Mouse (Mus musculus): Measurements from ENCODE around the gene Egfl6.

Egfl6 gene

DNA sequence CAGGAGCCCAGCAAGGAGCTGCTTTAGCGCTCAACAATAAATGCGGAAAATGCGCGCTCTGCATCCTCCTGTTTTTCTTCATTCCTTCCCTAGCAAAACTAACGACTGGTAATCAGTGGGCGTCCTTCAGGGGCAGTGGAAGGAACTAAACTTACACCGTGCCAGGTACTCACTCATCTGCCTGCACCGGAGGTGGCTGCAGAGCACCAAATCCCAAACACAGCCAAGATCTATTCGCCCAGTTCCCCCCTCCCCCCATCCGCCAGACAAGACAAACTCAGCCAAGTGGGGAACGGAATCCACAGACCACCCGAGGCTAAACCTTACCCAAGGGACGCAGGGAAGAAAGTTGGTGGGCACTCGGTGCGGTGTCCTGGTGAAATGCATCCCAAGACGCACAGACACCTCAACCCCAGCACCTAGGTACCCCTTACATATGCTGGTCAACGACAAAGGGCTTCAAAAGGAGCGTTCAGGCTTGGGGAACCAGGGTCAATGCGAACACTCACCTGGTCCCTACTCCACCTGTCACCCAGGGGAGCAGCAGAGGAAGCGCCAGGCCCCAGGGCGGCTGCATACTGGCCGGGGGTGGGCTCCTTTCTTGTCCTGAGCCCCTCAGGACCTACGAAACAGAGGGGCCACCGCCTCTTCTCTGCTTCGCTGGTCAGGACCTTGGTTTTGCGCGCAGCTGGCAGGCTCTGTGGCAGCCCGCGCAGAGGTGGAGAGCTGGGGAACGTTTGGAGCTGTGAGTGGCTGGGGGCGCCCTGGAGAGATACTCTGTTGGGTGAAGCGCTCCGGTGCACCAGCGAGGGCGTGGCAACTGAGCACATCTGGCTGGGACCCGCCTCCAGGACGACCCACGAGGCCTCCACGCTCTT, at the start of gene Egfl6:
TSS of gene Egfl6 (minus strand) at position 774 of the 878 bp plus-strand sequence.
- DNase-seq (ENCODE audit: extremely low spot score, low read depth, low spot score): no peak

DNA sequence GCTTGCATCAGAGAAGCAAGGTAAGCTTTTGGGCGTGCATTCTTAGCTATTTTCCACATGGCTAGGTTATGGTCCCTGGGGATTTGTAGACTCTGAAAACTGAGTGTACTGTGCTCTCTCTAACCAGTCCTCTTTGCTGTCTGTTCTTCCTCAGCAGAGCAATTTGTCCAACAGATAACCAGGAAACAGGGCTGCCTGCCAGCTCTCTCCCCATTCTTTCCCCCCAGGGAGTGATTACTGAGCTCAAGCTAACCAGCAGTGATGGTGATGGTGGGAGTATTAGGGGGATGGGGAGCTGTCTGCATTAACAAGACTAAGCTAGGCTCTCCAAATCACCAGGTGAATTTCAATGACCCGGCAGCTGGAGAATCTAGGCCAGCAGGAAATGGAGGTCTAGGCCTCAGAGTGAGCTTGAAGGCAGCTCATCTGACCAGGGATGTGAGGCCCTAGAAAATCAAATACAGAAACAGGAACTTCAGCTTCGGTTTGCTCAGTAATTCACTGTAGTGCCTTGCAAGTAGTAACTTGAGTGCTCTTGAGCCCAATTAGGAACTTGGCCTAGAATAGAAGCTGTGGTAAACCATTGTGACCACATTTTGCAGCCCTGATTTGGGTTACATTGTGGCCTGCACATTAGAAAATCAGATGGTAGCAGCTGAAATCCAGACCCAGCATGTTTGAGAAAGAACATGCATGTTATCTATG, 41.5 kb upstream of the Egfl6 start:
- DNase-seq (ENCODE audit: extremely low spot score, low read depth, low spot score): no peak

DNA sequence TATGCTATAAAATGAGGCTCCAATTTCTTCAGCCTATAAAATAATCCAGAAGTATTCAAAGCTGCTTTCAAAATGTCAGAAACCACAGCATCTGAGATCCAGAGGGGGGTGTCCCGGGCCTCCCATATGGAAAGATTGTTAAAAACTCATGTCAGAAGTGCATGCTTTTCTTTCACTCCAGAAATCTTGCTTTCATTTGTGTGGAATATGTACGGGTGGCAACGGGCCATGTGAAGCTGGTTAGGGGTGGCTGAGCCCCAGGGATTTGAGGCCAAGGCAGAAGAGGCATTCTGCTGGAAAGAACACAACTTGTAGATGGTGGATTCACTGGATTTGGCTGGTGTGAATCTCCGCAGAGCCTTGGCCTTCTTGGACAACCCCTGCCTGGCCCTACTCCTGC, 40.7 kb upstream of the Egfl6 start:
- DNase-seq (ENCODE audit: extremely low spot score, low read depth, low spot score): no peak

DNA sequence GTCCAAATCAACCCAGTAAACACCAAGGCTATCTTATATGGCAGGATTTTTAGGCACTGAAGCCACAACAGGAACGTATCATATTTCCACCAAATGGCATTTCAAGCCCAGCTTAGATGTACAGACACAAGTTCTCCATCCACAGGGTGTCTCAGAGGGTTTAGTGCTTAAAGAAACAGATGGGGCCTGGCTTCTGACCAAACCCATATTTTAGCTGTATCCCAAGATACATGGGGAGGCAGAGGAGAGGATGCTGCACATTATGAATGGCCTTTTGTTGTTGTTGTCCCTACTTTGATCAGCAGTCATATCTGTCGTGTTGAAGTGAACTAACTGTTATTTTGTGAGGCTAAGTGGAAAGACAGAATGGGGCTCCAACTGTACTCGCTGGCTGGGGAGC, 37.7 kb upstream of the Egfl6 start:
- no peak for DNase-seq (ENCODE audit: extremely low spot score, low read depth, low spot score)

DNA sequence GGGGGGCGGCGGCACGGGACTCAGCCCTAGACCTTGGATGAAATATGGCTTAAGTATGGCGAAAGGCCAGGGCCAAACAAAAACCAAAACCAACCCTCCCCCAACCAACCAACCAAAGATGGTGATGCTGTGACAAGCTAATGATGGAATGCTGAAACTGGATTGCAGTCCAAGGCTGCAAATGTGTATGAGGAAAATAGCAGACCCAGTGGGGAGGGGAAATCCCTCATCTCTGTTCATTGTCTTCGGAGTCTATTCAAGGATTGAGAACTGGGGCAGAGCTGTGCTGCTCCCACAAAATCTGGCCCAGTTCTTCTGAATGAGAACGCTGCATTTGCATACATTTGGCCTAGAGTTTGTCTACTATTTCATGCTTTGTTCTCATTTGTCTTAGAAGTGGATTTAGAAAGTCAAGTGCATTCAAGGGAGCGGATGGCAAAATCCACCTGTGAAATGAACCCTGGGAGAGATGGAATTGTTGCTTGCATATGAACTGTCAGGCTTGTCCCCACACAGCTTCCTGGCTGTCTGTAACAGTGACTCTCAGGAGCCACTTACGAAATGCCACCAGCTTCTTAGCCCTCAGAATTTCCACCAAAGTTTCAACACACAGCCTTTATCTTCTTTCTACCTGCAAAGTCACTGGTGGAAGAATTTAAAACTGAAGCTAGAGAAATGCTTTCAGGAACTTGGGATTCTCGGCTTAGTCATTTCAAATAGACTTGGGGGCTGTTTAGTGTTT, 36.2 kb upstream of the Egfl6 start:
- no peak for DNase-seq (ENCODE audit: extremely low spot score, low read depth, low spot score)

DNA sequence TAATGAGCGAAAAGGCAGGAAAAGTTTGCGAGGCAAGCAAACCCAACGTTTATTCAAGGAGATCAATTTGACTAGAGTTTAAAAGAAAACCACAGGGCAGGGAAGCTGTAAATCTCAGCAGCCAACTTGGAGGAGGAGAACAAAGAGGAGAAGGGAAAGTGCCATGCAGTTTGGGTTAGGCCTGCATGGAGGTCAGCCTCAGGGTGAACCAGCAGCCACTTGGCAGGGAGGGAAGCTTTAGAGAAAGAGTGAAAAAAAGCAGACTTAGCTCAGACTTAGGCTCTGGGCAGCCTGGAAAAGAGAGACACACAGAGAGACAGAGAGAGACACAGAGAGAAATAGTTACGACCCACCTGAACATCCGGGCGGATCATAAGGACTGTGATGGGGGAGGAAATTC, 35.4 kb upstream of the Egfl6 start:
- DNase-seq (ENCODE audit: extremely low spot score, low read depth, low spot score): no peak

DNA sequence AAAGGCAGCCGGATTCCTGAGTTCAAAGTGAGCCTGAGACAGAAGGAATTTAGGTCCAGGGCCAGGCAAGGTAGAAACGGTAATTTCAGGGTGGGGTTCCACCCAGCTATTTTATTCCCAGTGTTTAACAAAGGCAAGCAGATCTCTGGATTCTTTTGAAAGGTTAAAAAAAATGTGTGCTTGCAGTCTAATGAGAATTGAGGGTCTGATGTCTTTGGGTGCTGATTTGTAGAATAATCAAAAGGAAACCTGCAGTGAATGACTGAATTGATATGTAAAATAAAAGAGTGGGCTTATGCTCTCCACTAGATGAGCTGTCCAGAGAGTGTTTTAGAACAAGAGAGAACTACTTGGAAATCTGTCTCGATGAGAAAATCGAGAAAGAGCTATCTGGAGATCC, 33.6 kb upstream of the Egfl6 start:
- DNase-seq (ENCODE audit: extremely low spot score, low read depth, low spot score): no peak

DNA sequence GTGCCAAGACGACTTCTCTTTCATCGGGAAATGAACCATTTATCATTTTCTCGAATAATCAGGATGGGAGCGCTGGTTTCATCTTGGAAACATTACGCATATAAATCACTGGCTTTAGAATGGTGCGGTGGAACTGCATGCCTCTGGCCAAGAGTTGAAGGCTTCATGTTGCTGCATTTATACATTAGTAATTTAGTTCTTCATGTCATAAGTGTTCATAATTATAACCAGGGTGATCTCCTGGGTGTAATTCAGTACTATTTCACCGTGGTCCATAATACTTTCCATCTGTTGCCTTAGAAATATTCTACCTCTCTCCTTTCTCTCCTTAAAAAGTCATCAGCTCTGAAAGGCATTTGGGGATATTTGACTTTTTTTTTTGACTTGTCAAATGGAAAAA, 29.7 kb upstream of the Egfl6 start:
- no peak for DNase-seq (ENCODE audit: extremely low spot score, low read depth, low spot score)

DNA sequence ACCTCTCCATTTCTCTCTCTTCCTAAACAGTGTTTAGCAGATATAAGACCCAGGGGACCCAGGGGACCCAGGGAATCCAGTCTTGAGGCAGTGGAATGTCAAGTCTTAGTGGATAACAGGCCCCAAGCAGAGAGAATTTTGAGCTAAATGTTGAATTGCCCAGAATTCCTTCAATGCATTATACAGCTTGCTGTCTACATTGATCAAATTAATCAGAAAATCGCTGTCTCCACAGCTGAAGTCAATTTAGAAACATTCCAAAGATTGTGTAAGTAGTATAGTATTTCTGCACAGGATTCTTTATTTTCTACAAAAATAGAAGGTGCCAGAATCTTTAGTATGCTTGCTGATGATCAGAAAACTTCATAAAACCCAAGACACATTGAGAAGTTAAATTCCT, 9.4 kb downstream of the Egfl6 start:
- no peak for DNase-seq (ENCODE audit: extremely low spot score, low read depth, low spot score)

DNA sequence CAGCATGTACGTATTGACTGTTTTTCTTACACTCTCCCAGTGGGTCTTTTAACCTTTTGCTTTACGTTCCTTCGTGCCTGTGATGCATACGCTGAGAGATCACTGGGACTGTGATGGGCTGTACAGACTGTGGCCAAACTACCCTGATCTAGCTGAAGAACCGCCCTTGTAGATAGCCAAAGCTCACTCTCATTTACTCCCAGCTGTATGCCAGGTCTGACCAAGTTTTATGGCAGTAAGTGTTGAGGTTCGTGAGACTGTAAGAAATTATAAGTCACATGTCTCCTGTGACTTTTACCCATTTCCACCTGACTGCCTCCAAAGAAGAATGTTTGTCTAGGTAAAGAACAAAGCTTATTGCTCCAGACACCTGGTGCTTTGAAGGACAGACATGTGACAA, 19.5 kb downstream of the Egfl6 start:
- DNase-seq (ENCODE audit: extremely low spot score, low read depth, low spot score): no peak

DNA sequence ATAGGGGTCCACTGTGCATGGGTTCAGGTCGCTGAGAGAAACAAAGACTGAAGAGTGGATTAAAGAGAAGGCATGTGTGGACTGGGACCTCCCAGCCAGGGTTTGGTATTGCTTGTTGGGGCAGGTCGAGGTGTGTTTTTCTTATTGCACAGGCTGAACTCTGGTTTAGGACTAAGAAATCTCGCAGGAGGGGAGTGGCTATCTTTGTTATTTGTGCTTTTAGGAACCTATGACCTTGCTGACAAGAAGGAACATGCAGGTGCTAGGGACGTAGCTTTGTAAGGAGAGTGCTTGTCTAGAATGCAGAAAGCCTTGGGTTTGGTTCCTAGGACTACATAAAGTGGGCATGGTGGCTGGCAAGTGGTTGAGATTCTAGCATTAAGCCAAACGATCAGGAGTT, 20.1 kb downstream of the Egfl6 start:
- DNase-seq (ENCODE audit: extremely low spot score, low read depth, low spot score): no peak

DNA sequence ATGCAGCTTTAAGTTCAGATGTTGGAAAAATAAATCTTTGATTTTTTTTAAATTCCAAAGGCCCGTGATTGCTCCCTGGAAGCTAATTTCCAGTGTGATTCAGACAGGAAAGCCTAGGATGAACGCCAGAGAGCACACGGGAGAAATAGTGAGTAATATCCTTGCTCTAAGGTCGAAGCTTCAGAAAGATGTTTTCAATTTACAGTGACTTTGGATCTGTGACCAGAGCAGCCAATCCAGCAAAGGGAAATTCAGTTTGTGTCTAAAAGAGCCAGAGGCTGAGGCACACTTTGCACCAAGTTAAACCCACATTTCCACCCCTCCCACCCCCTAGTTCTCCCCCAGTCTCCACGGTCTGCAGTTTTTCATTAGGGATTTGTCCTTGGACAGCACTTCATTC, 20.6 kb downstream of the Egfl6 start:
- no peak for DNase-seq (ENCODE audit: extremely low spot score, low read depth, low spot score)

DNA sequence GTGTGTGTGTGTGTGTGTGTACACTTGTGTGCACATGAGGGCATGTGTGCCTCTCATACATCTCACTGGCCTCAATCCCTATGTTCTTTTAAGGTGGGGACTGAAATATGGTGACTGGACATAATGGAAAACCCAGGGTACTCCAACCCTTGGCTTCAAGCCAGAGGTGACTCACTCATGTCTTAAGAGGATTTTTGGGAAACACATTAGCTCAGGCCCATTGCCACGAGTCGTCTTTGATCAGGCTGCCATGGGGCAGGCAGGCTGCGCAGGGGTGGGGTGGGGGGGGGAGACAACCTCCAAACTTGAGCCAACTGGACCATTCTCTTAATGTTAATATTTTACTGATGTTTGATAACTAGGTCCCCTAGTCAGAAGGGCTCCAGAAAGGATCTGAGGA, 26.2 kb downstream of the Egfl6 start:
- no peak for DNase-seq (ENCODE audit: extremely low spot score, low read depth, low spot score)

DNA sequence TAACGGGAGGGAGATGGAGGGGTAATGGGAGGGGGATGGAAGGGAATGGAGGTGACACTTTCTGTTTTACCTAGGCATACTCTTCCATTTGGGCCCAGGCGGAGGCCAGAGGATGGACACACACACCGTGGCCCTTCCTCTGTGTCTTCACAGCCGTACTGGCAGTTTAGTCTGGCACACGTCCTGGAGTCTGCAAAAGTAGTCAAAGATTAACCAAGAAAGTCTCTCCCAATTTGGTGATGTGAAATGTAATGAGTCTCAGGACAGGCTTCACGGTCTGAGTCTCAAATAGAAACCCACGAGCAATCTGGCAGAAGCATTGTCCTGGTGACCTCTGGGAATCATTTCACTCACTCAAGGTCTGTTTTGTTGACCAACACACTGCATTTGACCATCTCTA, 33.2 kb downstream of the Egfl6 start:
- DNase-seq (ENCODE audit: extremely low spot score, low read depth, low spot score): no peak

DNA sequence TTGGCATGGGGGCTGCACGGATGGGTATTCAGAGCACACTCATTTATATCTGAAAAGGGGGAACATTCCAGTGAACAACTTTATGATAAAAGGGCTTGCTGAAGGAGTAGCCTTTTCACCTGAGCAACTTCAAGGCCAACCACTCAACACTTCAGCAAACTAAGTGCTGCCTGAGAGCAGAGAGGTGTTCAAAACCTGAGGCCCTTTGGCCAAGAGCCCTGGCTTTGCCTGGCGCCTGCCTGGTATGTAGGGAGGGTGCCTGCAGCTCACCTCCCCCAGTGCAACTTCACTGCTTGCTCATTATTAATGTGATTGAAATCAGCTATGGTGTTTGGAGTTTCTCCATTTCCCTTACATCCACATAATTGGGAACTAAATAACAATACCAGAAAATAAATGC, 39.0 kb downstream of the Egfl6 start:
- DNase-seq (ENCODE audit: extremely low spot score, low read depth, low spot score): no peak

DNA sequence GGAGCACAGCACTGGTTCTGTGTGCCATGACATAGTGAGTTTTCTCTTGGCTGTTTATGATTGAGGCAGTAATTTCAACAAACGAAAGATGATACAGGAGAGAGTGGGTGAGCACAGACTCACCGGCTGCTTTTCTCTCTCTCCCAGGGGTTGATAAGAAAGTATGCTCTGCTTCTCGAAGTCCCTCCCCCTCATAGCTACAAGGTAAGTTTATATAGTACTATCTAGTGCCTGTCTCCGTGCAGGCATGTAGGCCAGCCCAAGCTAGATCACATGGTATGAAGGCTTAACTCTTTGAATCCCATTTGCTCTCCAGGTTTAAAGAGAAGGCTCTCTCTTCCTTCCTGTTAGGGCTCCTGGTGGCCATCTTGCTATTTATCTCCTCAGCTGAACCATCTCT, 50.4 kb downstream of the Egfl6 start:
- no peak for DNase-seq (ENCODE audit: extremely low spot score, low read depth, low spot score)

DNA sequence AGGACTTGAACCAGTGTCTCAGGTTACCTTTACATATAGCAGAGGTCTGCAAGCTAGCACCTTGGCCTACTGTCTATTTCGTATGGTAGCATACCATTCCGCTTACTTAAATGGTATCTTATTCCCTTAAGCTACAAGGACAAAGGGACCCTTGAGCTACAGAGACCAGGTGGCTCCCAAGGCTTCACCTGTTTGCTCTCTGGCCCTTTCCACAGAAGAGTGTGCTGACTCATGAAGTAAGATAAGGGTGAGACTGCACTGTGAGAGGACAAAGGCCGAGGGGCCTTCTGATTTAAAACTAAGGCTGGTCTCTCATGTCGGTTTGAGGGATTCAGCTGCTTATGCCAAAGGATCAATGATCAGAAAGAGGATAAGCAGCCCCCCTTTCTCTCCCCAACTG, 52.1 kb downstream of the Egfl6 start:
- no peak for DNase-seq (ENCODE audit: extremely low spot score, low read depth, low spot score)

DNA sequence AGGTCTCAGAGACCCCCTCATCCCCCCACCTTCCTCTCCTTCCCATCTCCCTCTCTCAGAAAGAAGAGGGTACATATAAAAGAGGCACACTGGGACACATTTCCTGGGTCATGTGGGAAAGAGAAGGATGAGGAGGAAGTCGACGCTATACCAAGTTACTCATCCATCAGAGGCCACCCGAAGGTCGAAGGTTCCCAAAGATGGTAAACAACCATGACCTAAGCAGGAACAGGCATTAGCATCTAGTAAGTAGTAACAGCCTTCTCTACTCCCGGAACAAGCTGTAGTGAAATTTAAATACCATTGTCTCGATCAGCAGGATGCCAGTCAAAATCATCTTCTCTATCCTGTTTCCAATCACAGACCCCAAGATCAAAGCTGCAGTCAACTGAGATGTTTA, 53.8 kb downstream of the Egfl6 start:
- no peak for DNase-seq (ENCODE audit: extremely low spot score, low read depth, low spot score)

DNA sequence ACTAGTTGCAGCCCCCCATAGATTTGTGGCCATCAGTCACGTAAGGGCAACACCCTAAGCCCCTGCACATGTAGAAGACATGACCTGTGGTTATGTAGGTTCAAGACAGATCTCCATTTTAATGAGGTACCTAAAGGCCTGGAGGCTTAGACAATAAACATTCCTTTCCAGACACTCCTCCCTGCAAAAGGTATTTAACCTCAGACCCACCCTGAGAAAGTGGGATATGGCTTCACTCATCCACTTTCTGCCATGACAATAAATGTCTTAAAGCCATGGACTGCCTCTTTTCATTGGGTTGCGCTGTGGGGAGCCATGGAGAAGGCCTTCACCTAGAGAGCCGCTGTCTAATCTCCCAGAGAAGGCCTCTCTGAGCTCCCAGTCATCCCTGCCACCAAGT, 57.4 kb downstream of the Egfl6 start:
- DNase-seq (ENCODE audit: extremely low spot score, low read depth, low spot score): no peak

DNA sequence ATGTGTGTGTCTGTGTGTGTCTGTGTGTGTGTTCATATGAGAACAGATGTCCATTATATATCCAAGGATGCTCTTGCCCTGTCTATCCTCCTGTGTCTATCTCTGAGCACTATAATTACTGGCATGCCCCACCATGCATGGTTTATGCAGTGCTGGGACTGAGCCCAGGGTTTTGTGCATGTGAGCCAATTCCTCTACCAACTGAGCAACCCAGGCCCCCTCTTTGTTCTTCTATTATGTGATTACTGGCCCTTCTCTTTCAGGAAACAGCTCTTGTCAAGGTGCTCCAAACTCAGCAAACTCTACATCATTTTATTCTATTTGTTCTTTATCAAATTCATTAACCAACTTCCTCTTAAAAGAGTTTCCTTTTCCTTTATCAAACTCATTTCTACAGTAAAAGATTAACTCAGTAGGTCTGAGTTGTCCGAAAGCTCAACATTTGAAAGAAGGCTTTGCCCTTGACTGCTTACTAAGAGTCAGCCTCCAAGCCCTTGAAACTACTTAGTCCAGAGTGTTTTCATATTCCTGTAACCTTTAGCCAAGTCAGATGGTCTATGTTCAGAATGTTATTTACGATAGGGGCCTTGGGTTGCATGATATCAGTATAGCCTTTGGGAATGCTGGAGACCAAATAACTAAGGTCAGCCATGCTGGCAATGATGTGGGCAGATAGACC, 59.7 kb downstream of the Egfl6 start:
- no peak for DNase-seq (ENCODE audit: extremely low spot score, low read depth, low spot score)

DNA sequence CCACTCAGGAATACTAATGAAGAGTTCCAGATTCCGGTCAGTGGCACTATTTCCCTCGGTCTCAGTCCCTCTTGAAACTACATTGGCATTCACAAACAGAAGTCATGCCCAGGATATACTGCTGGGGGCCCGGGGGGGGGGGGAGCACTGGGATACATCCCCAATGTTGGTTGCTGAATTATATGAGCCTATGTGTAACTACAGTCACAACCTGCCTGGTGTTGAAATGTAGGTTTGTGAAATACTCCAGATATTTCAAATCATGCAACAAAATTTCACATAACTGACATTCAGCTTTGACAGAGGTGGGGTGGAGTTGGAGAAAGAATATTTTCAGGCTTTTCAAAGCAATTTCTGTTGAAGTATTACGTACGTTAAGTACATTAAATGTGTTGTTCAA, 64.7 kb downstream of the Egfl6 start:
- no peak for DNase-seq (ENCODE audit: extremely low spot score, low read depth, low spot score)

Measured in hindlimb bud, embryonic 11.5 days (tissue).